Mouse (Mus musculus) heart, postnatal 0 days (tissue): ENCODE results near the gene Bcas1. TPM values are rescaled to one million over a fixed set of nuclear protein-coding genes. Genes with fewer than 3 reads are reported as not detected.

Source experiments
- ATAC-seq: fragments of 200-750 bp; cut with Nextera tagmentation; 2 replicates; pipeline ENCODE4 v1.8.0; 2017; ENCODE audit warnings: low read depth, moderate number of reproducible peaks, moderate library complexity; ENCODE audit not compliant: insufficient read depth
- DNase-seq: peaks from one replicate; pipeline ENCODE4 v3.0.0-alpha.2; 2016; ENCODE audit warnings: low spot score
- H3K27ac ChIP-seq: fragments of 300-500 bp; sonication (generic); 2 replicates; pipeline ENCODE4 v1.5.1; 2014; ENCODE audit warnings: low read depth, mild to moderate bottlenecking
- H3K27me3 ChIP-seq: fragments of 300-500 bp; sonication (generic); 2 replicates; pipeline ENCODE4 v1.6.1; 2014; ENCODE audit warnings: low read length, mixed read lengths; ENCODE audit not compliant: control insufficient read depth, insufficient read depth
- H3K36me3 ChIP-seq: fragments of 300-500 bp; sonication (generic); replicated peaks from 2 replicates; pipeline ENCODE4 v1.6.1; 2014; ENCODE audit warnings: low read length, mixed read lengths; ENCODE audit not compliant: control insufficient read depth, insufficient read depth
- H3K4me1 ChIP-seq: fragments of 300-500 bp; sonication (generic); 2 replicates; pipeline ENCODE4 v1.6.1; 2014; ENCODE audit warnings: antibody characterized with exemption; ENCODE audit not compliant: control insufficient read depth, insufficient read depth
- H3K4me2 ChIP-seq: fragments of 300-500 bp; sonication (generic); 2 replicates; pipeline ENCODE4 v1.6.1; 2014; ENCODE audit warnings: low read depth, mild to moderate bottlenecking, low read length, moderate library complexity
- H3K4me3 ChIP-seq: fragments of 300-500 bp; sonication (generic); 2 replicates; pipeline ENCODE4 v1.5.1; 2014; ENCODE audit warnings: low read depth, low read length
- H3K9ac ChIP-seq: fragments of 300-500 bp; sonication (generic); replicated peaks from 2 replicates; pipeline ENCODE4 v1.6.1; 2014; ENCODE audit warnings: low read depth, low read length, mixed read lengths
- H3K9me3 ChIP-seq: fragments of 300-500 bp; sonication (generic); replicated peaks from 2 replicates; pipeline ENCODE4 v1.6.1; 2016; ENCODE audit warnings: low read length; ENCODE audit not compliant: control insufficient read depth
- CTCF ChIP-seq: IDR thresholded peaks from 2 replicates; pipeline ENCODE4 v1.5.1; 2016; ENCODE audit warnings: antibody characterized with exemption, control low read depth, low read depth
- EP300 ChIP-seq: IDR thresholded peaks from 2 replicates; pipeline ENCODE4 v1.6.1; 2016; ENCODE audit warnings: antibody characterized with exemption, low read depth
- WGBS: fragments of 180-500 bp; shearing (Covaris S2); extraction: QIAGEN DNeasy Blood & Tissue Kit; methylation state at CpG from one replicate; pipeline ENCODE4 v1.1.7; 2014; 5-methylcytosine and 5-hydroxymethylcytosine counted together
- polyA plus RNA-seq: library from polyadenylated mRNA; unstranded; fragments of >200 nt; fragmentation: Nextera tagmentation; extraction: Ambion mirVana; gene quantifications from 2 replicates; pipeline ENCODE4 v1.2.1, GENCODE M21; 2015
- total RNA-seq: library from RNA; depleted of rRNA; stranded (reverse); fragments of >200 nt; gene quantifications from 2 replicates; pipeline ENCODE4 v1.2.3, GENCODE M21; 2014; ENCODE audit warnings: low replicate concordance

Gene Bcas1
- total and polyA plus RNA-seq, 2 experiments from 2014 or later, result 0.45 TPM; not detected in 1

- Histone ChIP-seq H3K9me3 (no peaks in the 10 kb centered on the region), H3K27me3 (no peaks in the 10 kb centered on the region), H3K9ac (no peak overlapping the region), H3K4me1 (peaks cover 13% of the 10 kb centered on the region; the same call in 1 of the 2 replicates), H3K4me3 (no peak overlapping the region), H3K4me2 (no peak overlapping the region), H3K36me3 (no peaks in the 10 kb centered on the region), H3K27ac (peak overlapping the region; percentile 62; the same call in 1 of the 2 replicates)
- DNase-seq, result peak; percentile 33
- ATAC-seq, result no peak
- TF ChIP-seq CTCF (no peak), EP300 (no peak)
- 43% methylated on average over 3 of the region's 3 CpGs for WGBS
Observed at GRCm38 (mm10) chr2:170322013-170322414, 105.6 kb downstream of the Bcas1 start.

GRCm38 (mm10) chr2:170321579-170321978 is 106.1 kb downstream of the Bcas1 start:
- no peak for TF ChIP-seq CTCF
- TF ChIP-seq EP300, result no peak
- Histone ChIP-seq H3K9me3 (no peaks in the 10 kb centered on the region), H3K4me3 (no peak overlapping the region), H3K9ac (no peak overlapping the region), H3K36me3 (no peaks in the 10 kb centered on the region), H3K27me3 (no peaks in the 10 kb centered on the region), H3K27ac (peak overlapping the region; percentile 62; the same call in 1 of the 2 replicates), H3K4me2 (no peak overlapping the region), H3K4me1 (peaks cover 13% of the 10 kb centered on the region; the same call in 1 of the 2 replicates)
- 40% methylated on average over 5 of the region's 5 CpGs for WGBS
- ATAC-seq (no peak), DNase-seq (no peak)

- WGBS, result 14% methylated on average over 20 of the region's 20 CpGs
- H3K9me3 ChIP-seq, result no peaks in the 10 kb centered on the region
- no peak for TF ChIP-seq CTCF
- no peak for TF ChIP-seq EP300
Observed at GRCm38 (mm10) chr2:170319533-170320463, 107.8 kb downstream of the Bcas1 start.

GRCm38 (mm10) chr2:170318713-170319532 is 108.7 kb downstream of the Bcas1 start:
- peak overlapping the region; percentile 64 for H3K27ac ChIP-seq
- H3K27me3 ChIP-seq, result no peaks in the 10 kb centered on the region
- 10% methylated on average over 25 of the region's 25 CpGs for WGBS
- H3K4me3 ChIP-seq, result peak overlapping the region; percentile 45
- peak; percentile 97 for ATAC-seq
- no peak overlapping the region for H3K9ac ChIP-seq
- TF ChIP-seq EP300 (no peak), CTCF (peak; percentile 90)
- peak overlapping the region; percentile 78 for H3K4me2 ChIP-seq
- no peaks in the 10 kb centered on the region for H3K9me3 ChIP-seq
- peaks cover 13% of the 10 kb centered on the region; the same call in 1 of the 2 replicates for H3K4me1 ChIP-seq
- DNase-seq, result peak; percentile 97
- no peaks in the 10 kb centered on the region for H3K36me3 ChIP-seq

More at GRCm38 (mm10) chr2:170319533-170320463, 107.8 kb downstream of the Bcas1 start:
- peak overlapping the region; percentile 78 for H3K4me2 ChIP-seq
- ATAC-seq (peak; percentile 12), DNase-seq (peak; percentile 20)
- H3K27ac ChIP-seq, result peak overlapping the region; percentile 80
- H3K36me3 ChIP-seq, result no peaks in the 10 kb centered on the region
- H3K27me3 ChIP-seq, result no peaks in the 10 kb centered on the region
- H3K9ac ChIP-seq, result peak overlapping the region; percentile 66
- H3K4me3 ChIP-seq, result peak overlapping the region; percentile 45
- peaks cover 13% of the 10 kb centered on the region; the same call in 1 of the 2 replicates for H3K4me1 ChIP-seq

GRCm38 (mm10) chr2:170316774-170317173 is 110.9 kb downstream of the Bcas1 start:
- TF ChIP-seq CTCF, result no peak
- TF ChIP-seq EP300, result no peak
- 80% methylated on average over 4 of the region's 4 CpGs for WGBS
- no peak overlapping the region for H3K4me2 ChIP-seq

More at GRCm38 (mm10) chr2:170316774-170317173, 110.9 kb downstream of the Bcas1 start:
- DNase-seq, result no peak
- Histone ChIP-seq H3K9ac (no peak overlapping the region), H3K27me3 (no peaks in the 10 kb centered on the region), H3K9me3 (no peaks in the 10 kb centered on the region), H3K4me3 (no peak overlapping the region), H3K27ac (no peak overlapping the region), H3K36me3 (no peaks in the 10 kb centered on the region), H3K4me1 (peaks cover 13% of the 10 kb centered on the region; the same call in 1 of the 2 replicates)
- no peak for ATAC-seq
